ENCODE assay signal across 11 mouse cellular contexts in genomic region chr9:58060677-58061667, GRCm38 (mm10). TPM values are rescaled to one million over a fixed set of nuclear protein-coding genes. Genes with fewer than 3 reads are reported as not detected.
DNase-seq lines count a peak whose midpoint lies in the region; ATAC-seq and TF ChIP-seq lines count a peak whose summit lies in the region.
"Had no signal": no experiment of that assay in that cellular context is flagged by ENCODE, and none has a peak within 500 bp of the region (broad histone marks: within the 10 kb centered on the region; RNA-seq: fewer than 3 reads in every experiment).

No protein-coding gene starts in this region.

- peak; percentile 42 for DNase-seq in ovary, postnatal 10 days (ENCODE audit: low spot score)
- no peak for DNase-seq in ovary, adult 18-20 months (ENCODE audit: low spot score)
- peak; percentile 41 for DNase-seq in adrenal gland, adult 2 months
- peak; percentile 52 for DNase-seq in forebrain, postnatal 0 days
- peak; percentile 79 for DNase-seq in liver, embryonic 11.5 days (ENCODE audit: low spot score)
- DNase-seq in frontal cortex, postnatal 10 days (ENCODE audit: low spot score in 2 of 2): no peak

- no peaks in the 10 kb centered on the region for H3K27me3 ChIP-seq in forebrain, postnatal 0 days (ENCODE audit: insufficient read depth, low read length)
- peaks cover 5% of the 10 kb centered on the region for H3K27me3 ChIP-seq in liver, embryonic 11.5 days (replicated peaks; ENCODE audit: control insufficient read depth, insufficient read depth, low read length)
- H3K27me3 ChIP-seq in neural tube, embryonic 15.5 days (replicated peaks): peaks cover 3% of the 10 kb centered on the region; the same call in 1 of the 2 replicates
- H3K27me3 ChIP-seq in heart, embryonic 11.5 days (ENCODE audit: control insufficient read depth, insufficient read depth, low read length): peaks cover 27% of the 10 kb centered on the region
- H3K27me3 ChIP-seq: stomach, embryonic 15.5 days had no signal

- H3K36me3 ChIP-seq in forebrain, postnatal 0 days (ENCODE audit: insufficient read depth): no peaks in the 10 kb centered on the region
- no peaks in the 10 kb centered on the region for H3K36me3 ChIP-seq in liver, embryonic 11.5 days (ENCODE audit: control insufficient read depth, insufficient read depth, low read length)
- no peaks in the 10 kb centered on the region for H3K36me3 ChIP-seq in neural tube, embryonic 15.5 days
- H3K36me3 ChIP-seq in heart, embryonic 11.5 days (ENCODE audit: control insufficient read depth, insufficient read depth, low read length): no peaks in the 10 kb centered on the region
- H3K36me3 ChIP-seq: embryonic facial prominence, embryonic 12.5 days; limb, embryonic 15.5 days; stomach, embryonic 15.5 days had no signal

- no peaks in the 10 kb centered on the region for H3K9me3 ChIP-seq in forebrain, postnatal 0 days (ENCODE audit: low read length)
- no peaks in the 10 kb centered on the region for H3K9me3 ChIP-seq in liver, embryonic 11.5 days (ENCODE audit: control insufficient read depth, low read length)
- no peaks in the 10 kb centered on the region for H3K9me3 ChIP-seq in neural tube, embryonic 15.5 days (replicated peaks)
- no peaks in the 10 kb centered on the region for H3K9me3 ChIP-seq in heart, embryonic 11.5 days (replicated peaks; ENCODE audit: control insufficient read depth, low read length)
- H3K9me3 ChIP-seq: embryonic facial prominence, embryonic 12.5 days; limb, embryonic 15.5 days; stomach, embryonic 15.5 days had no signal

- H3K4me2 ChIP-seq in forebrain, postnatal 0 days (ENCODE audit: low read depth): no peak overlapping the region
- 0 out of 2 replicates have a peak overlapping the region, but pooled peaks have one; percentile 13 for H3K4me2 ChIP-seq in liver, embryonic 11.5 days
- H3K4me2 ChIP-seq in neural tube, embryonic 15.5 days: no peak overlapping the region
- H3K4me2 ChIP-seq in heart, embryonic 11.5 days: no peak overlapping the region
- H3K4me2 ChIP-seq: embryonic facial prominence, embryonic 12.5 days; limb, embryonic 15.5 days; stomach, embryonic 15.5 days had no signal

- peak; percentile 81 for ATAC-seq in forebrain, postnatal 0 days
- no peak for ATAC-seq in liver, embryonic 11.5 days (replicated peaks; ENCODE audit: low FRiP score)
- peak; percentile 46; the same call in 1 of the 2 replicates for ATAC-seq in neural tube, embryonic 15.5 days (ENCODE audit: low FRiP score)
- ATAC-seq in heart, embryonic 11.5 days (replicated peaks; ENCODE audit: insufficient number of reproducible peaks, low FRiP score, low TSS enrichment): no peak

- H3K4me1 ChIP-seq in forebrain, postnatal 0 days (ENCODE audit: insufficient read depth): peaks cover 16% of the 10 kb centered on the region
- no peaks in the 10 kb centered on the region; the same call in 1 of the 2 replicates for H3K4me1 ChIP-seq in liver, embryonic 11.5 days (replicated peaks; ENCODE audit: control insufficient read depth, insufficient read depth, low read length)
- peaks cover 40% of the 10 kb centered on the region for H3K4me1 ChIP-seq in neural tube, embryonic 15.5 days
- H3K4me1 ChIP-seq in heart, embryonic 11.5 days (ENCODE audit: control insufficient read depth, insufficient read depth, low read length): peaks cover 33% of the 10 kb centered on the region
- H3K4me1 ChIP-seq: stomach, embryonic 15.5 days had no signal

- TF ChIP-seq CTCF in forebrain, postnatal 0 days (IDR thresholded peaks at IDR 0.05; ENCODE audit: low read depth): no peak

- no peak overlapping the region for H3K4me3 ChIP-seq in forebrain, postnatal 0 days (ENCODE audit: low read depth, low read length)
- H3K4me3 ChIP-seq in liver, embryonic 11.5 days (ENCODE audit: low read depth, low read length): no peak overlapping the region
- no peak overlapping the region for H3K4me3 ChIP-seq in neural tube, embryonic 15.5 days (replicated peaks)
- H3K4me3 ChIP-seq in heart, embryonic 11.5 days (ENCODE audit: low read depth, low read length): no peak overlapping the region
- H3K4me3 ChIP-seq: embryonic facial prominence, embryonic 12.5 days; limb, embryonic 15.5 days; stomach, embryonic 15.5 days had no signal

- WGBS in forebrain, postnatal 0 days: 13% methylated on average over 23 of the region's 23 CpGs
- WGBS in liver, embryonic 11.5 days: 6% methylated on average over 23 of the region's 23 CpGs
- WGBS in neural tube, embryonic 15.5 days: 11% methylated on average over 23 of the region's 23 CpGs
- 4% methylated on average over 23 of the region's 23 CpGs for WGBS in heart, embryonic 11.5 days (ENCODE audit: insufficient replicate concordance)

- H3K9ac ChIP-seq in forebrain, postnatal 0 days: no peak overlapping the region
- H3K9ac ChIP-seq in liver, embryonic 11.5 days (ENCODE audit: low read depth, low read length): no peak overlapping the region
- H3K9ac ChIP-seq in neural tube, embryonic 15.5 days (replicated peaks): no peak overlapping the region
- H3K9ac ChIP-seq in heart, embryonic 11.5 days (ENCODE audit: low read depth, low read length): no peak overlapping the region
- H3K9ac ChIP-seq: embryonic facial prominence, embryonic 12.5 days; limb, embryonic 15.5 days; stomach, embryonic 15.5 days had no signal

- H3K27ac ChIP-seq in forebrain, postnatal 0 days (ENCODE audit: low read depth, low read length): peak overlapping the region; percentile 59
- H3K27ac ChIP-seq in liver, embryonic 11.5 days (ENCODE audit: low read depth, low read length): no peak overlapping the region
- 0 out of 2 replicates have a peak overlapping the region, but pooled peaks have one; percentile 18 for H3K27ac ChIP-seq in neural tube, embryonic 15.5 days (replicated peaks)
- no peak overlapping the region for H3K27ac ChIP-seq in heart, embryonic 11.5 days (ENCODE audit: low read depth, low read length)
- H3K27ac ChIP-seq: embryonic facial prominence, embryonic 12.5 days; limb, embryonic 15.5 days; stomach, embryonic 15.5 days had no signal

RNA-seq across cellular contexts. Expression of gene Stra6, which starts 2.6 kb away (rescaled TPM):
- 1 to 10 TPM; 1.5 to 1.8 TPM for total RNA-seq in adrenal gland, adult 2 months (2021)
- polyA plus RNA-seq in adrenal gland, adult 2 months (2012; rRNA removed): 2.0 and 2.6 TPM in 2 replicates
- total RNA-seq in forebrain, postnatal 0 days (2014; rRNA removed): 13.9 and 16.2 TPM in 2 replicates
- polyA plus RNA-seq in forebrain, postnatal 0 days (2015; fragmentation: Nextera tagmentation; extraction: Ambion mirVana): 9.6 and 11.0 TPM in 2 replicates
- polyA plus RNA-seq in liver, embryonic 11.5 days (2014; fragmentation: Nextera tagmentation; extraction: Ambion mirVana): 5.9 and 7.2 TPM in 2 replicates
- 20.6 and 21.5 TPM in 2 replicates for polyA plus RNA-seq in neural tube, embryonic 15.5 days (2015; fragmentation: Nextera tagmentation; extraction: Ambion mirVana)
- 3.4 and 4.0 TPM in 2 replicates for polyA plus RNA-seq in heart, embryonic 11.5 days (2014; fragmentation: Nextera tagmentation; extraction: Ambion mirVana)

RNA-seq across cellular contexts. Expression of gene Cyp11a1, which starts 54.8 kb away (rescaled TPM):
- total RNA-seq in adrenal gland, adult 2 months (2021): 1,000 to 10,000 TPM; 6,621 to 7,422 TPM
- 1,463 and 1,873 TPM in 2 replicates for polyA plus RNA-seq in adrenal gland, adult 2 months (2012; rRNA removed)
- total RNA-seq in forebrain, postnatal 0 days (2014; rRNA removed): 0.29 and 1.2 TPM in 2 replicates
- 0.77 and 0.88 TPM in 2 replicates for polyA plus RNA-seq in forebrain, postnatal 0 days (2015; fragmentation: Nextera tagmentation; extraction: Ambion mirVana)
- polyA plus RNA-seq in liver, embryonic 11.5 days (2014; fragmentation: Nextera tagmentation; extraction: Ambion mirVana): 0.10 TPM in 1 of 2 replicates, not detected in the other
- polyA plus RNA-seq in neural tube, embryonic 15.5 days (2015; fragmentation: Nextera tagmentation; extraction: Ambion mirVana): 1.9 and 4.9 TPM in 2 replicates
- polyA plus RNA-seq in heart, embryonic 11.5 days (2014; fragmentation: Nextera tagmentation; extraction: Ambion mirVana): not detected in 2 replicates

RNA-seq across cellular contexts. Expression of gene Ccdc33, which starts 57.7 kb away (rescaled TPM):
- total RNA-seq in adrenal gland, adult 2 months (2021): under 1 TPM; 0.21 to 0.84 TPM
- polyA plus RNA-seq in adrenal gland, adult 2 months (2012; rRNA removed): 0.18 and 0.34 TPM in 2 replicates
- total RNA-seq in forebrain, postnatal 0 days (2014; rRNA removed): 0.38 and 3.0 TPM in 2 replicates
- 1.1 and 1.5 TPM in 2 replicates for polyA plus RNA-seq in forebrain, postnatal 0 days (2015; fragmentation: Nextera tagmentation; extraction: Ambion mirVana)
- polyA plus RNA-seq in liver, embryonic 11.5 days (2014; fragmentation: Nextera tagmentation; extraction: Ambion mirVana): not detected in 2 replicates
- 0.13 and 0.15 TPM in 2 replicates for polyA plus RNA-seq in neural tube, embryonic 15.5 days (2015; fragmentation: Nextera tagmentation; extraction: Ambion mirVana)
- 0.37 TPM in 1 of 2 replicates, not detected in the other for polyA plus RNA-seq in heart, embryonic 11.5 days (2014; fragmentation: Nextera tagmentation; extraction: Ambion mirVana)
- polyA plus RNA-seq: limb, embryonic 15.5 days had no signal

Comparison
In these comparisons a context has a peak if more than half of its experiments do, and no peak if none do; other contexts are left out.
1. DNase-seq: peak in ovary, postnatal 10 days (single experiment), adrenal gland, adult 2 months (single experiment), forebrain, postnatal 0 days (single experiment) and liver, embryonic 11.5 days (single experiment); none in ovary, adult 18-20 months (single experiment) and frontal cortex, postnatal 10 days (0 of 2).
2. ATAC-seq: peak in forebrain, postnatal 0 days (single experiment) and neural tube, embryonic 15.5 days (single experiment); none in liver, embryonic 11.5 days (single experiment) and heart, embryonic 11.5 days (single experiment).
3. H3K27ac ChIP-seq: peak in forebrain, postnatal 0 days (single experiment) and neural tube, embryonic 15.5 days (single experiment); none in liver, embryonic 11.5 days (single experiment) and heart, embryonic 11.5 days (single experiment).
4. RNA of gene Cyp11a1, which starts 54.8 kb away (polyA plus RNA-seq): 1,463 to 1,873 TPM in adrenal gland, adult 2 months; 1.9 to 4.9 TPM in neural tube, embryonic 15.5 days, 0.77 to 0.88 TPM in forebrain, postnatal 0 days, 0.10 TPM in liver, embryonic 11.5 days and not detected in heart, embryonic 11.5 days; every median in the first group is over 100 times any median in the second.